Mouse (Mus musculus) lung, postnatal 0 days (tissue): ENCODE data around the gene Gm14180. TPM values are rescaled to one million over a fixed set of nuclear protein-coding genes. Genes with fewer than 3 reads are reported as not detected.
"Not testable (repeated sequence)": the region's sequence is repeated elsewhere in the genome, so short reads cannot be mapped to it uniquely, and the experiment has no call there.

Experiments
- ATAC-seq: fragments of 200-750 bp; cut with Nextera tagmentation; 2 replicates; pipeline ENCODE4 v1.8.0; 2017; ENCODE audit warnings: moderate library complexity
- DNase-seq: peaks from one replicate; pipeline ENCODE4 v3.0.0-alpha.2; 2016; ENCODE audit warnings: low spot score
- H3K27ac ChIP-seq: fragments of 300-500 bp; sonication (generic); 2 replicates; pipeline ENCODE4 v1.5.1; 2014; ENCODE audit warnings: antibody characterized with exemption, mild to moderate bottlenecking, low read length, mixed read lengths
- H3K27me3 ChIP-seq: fragments of 300-500 bp; sonication (generic); replicated peaks from 2 replicates; pipeline ENCODE4 v1.6.1; 2014; ENCODE audit warnings: low read length, mixed read lengths; ENCODE audit not compliant: insufficient read depth
- H3K36me3 ChIP-seq: fragments of 300-500 bp; sonication (generic); 2 replicates; pipeline ENCODE4 v1.6.1; 2014; ENCODE audit warnings: low read length, mixed read lengths; ENCODE audit not compliant: insufficient read depth
- H3K4me1 ChIP-seq: fragments of 300-500 bp; sonication (generic); 2 replicates; pipeline ENCODE4 v1.6.1; 2014; ENCODE audit warnings: antibody characterized with exemption, low read depth, low read length, mixed read lengths; ENCODE audit not compliant: insufficient read depth
- H3K4me2 ChIP-seq: fragments of 300-500 bp; sonication (generic); replicated peaks from 2 replicates; pipeline ENCODE4 v1.6.1; 2014; ENCODE audit warnings: low read depth, mild to moderate bottlenecking, low read length, moderate library complexity, mixed read lengths
- H3K4me3 ChIP-seq: fragments of 300-500 bp; sonication (generic); 2 replicates; pipeline ENCODE4 v1.5.1; 2014; ENCODE audit warnings: low read depth, low read length
- H3K9ac ChIP-seq: fragments of 300-500 bp; sonication (generic); replicated peaks from 2 replicates; pipeline ENCODE4 v1.6.1; 2014; ENCODE audit warnings: low read depth, mild to moderate bottlenecking
- H3K9me3 ChIP-seq: fragments of 300-500 bp; sonication (generic); 2 replicates; pipeline ENCODE4 v1.6.1; 2016; ENCODE audit warnings: low read length, mixed read lengths
- CTCF ChIP-seq: IDR thresholded peaks from 2 replicates; pipeline ENCODE4 v1.5.1; 2016; ENCODE audit warnings: antibody characterized with exemption, mild to moderate bottlenecking
- EP300 ChIP-seq: IDR thresholded peaks from 2 replicates; pipeline ENCODE4 v1.6.1; 2016; ENCODE audit warnings: antibody characterized with exemption, mild to moderate bottlenecking, control low read depth
- WGBS: fragments of 180-500 bp; shearing (Covaris S2); extraction: QIAGEN DNeasy Blood & Tissue Kit; methylation state at CpG from one replicate; pipeline ENCODE4 v1.1.7; 2014; 5-methylcytosine and 5-hydroxymethylcytosine counted together
- polyA plus RNA-seq: library from polyadenylated mRNA; unstranded; fragments of >200 nt; fragmentation: Nextera tagmentation; extraction: Ambion mirVana; gene quantifications from 2 replicates; pipeline ENCODE4 v1.2.1, GENCODE M21; 2015

Gm14180 gene
- polyA plus RNA-seq, 1 experiment from 2014 or later = not detected

GRCm38 (mm10) chr11:99724061-99724460, 10.0 kb downstream of the Gm14180 start:
- Histone ChIP-seq H3K4me2 (no peak overlapping the region), H3K27ac (no peak overlapping the region), H3K27me3 (no peaks in the 10 kb centered on the region), H3K36me3 (no peaks in the 10 kb centered on the region), H3K4me3 (no peak overlapping the region), H3K9ac (no peak overlapping the region), H3K4me1 (no peaks in the 10 kb centered on the region), H3K9me3 (no peaks in the 10 kb centered on the region)
- ATAC-seq (no peak), DNase-seq (no peak)
- no peak for TF ChIP-seq EP300
- no peak for TF ChIP-seq CTCF
- 66% methylated on average over 2 of the region's 2 CpGs for WGBS

- ATAC-seq = no peak
- no peak for TF ChIP-seq EP300
- no peak for TF ChIP-seq CTCF
- H3K9me3 ChIP-seq = no peaks in the 10 kb centered on the region
These were observed 15.3 kb downstream of the Gm14180 start for GRCm38 (mm10) chr11:99718759-99719158.

GRCm38 (mm10) chr11:99690463-99690862, 43.6 kb downstream of the Gm14180 start, which contains the start of gene Gm14190:
Gene Gm14190 (minus strand): TSS chr11:99690740.
- no peak for TF ChIP-seq EP300
- no peak for TF ChIP-seq CTCF
- DNase-seq (no peak), ATAC-seq (no peak)
- WGBS = 90% methylated on average over 1 of the region's 1 CpGs
- no peaks in the 10 kb centered on the region for H3K9me3 ChIP-seq
- no peak within 1 kb of the TSS for H3K27ac ChIP-seq
- no peak within 1 kb of the TSS for H3K4me3 ChIP-seq
- no peaks in the 10 kb centered on the region for H3K4me1 ChIP-seq
- no peak within 1 kb of the TSS for H3K9ac ChIP-seq
- no peaks in the 10 kb centered on the region for H3K36me3 ChIP-seq
- H3K27me3 ChIP-seq = no peaks in the 10 kb centered on the region
- H3K4me2 ChIP-seq = no peak within 1 kb of the TSS

More at GRCm38 (mm10) chr11:99718759-99719158, 15.3 kb downstream of the Gm14180 start:
- no peak overlapping the region for H3K4me3 ChIP-seq
- DNase-seq = no peak
- no peak overlapping the region for H3K4me2 ChIP-seq
- no peak overlapping the region for H3K9ac ChIP-seq
- no peak overlapping the region for H3K27ac ChIP-seq
- 100% methylated on average over 1 of the region's 1 CpGs for WGBS
- H3K27me3 ChIP-seq = no peaks in the 10 kb centered on the region
- H3K4me1 ChIP-seq = no peaks in the 10 kb centered on the region
- no peaks in the 10 kb centered on the region for H3K36me3 ChIP-seq

- H3K9ac ChIP-seq, H3K9me3 ChIP-seq, H3K36me3 ChIP-seq, H3K4me3 ChIP-seq, ATAC-seq, DNase-seq, H3K27me3 ChIP-seq, H3K4me2 ChIP-seq, H3K27ac ChIP-seq, H3K4me1 ChIP-seq: not testable (repeated sequence)
- 42% methylated on average over 1 of the region's 1 CpGs for whole genome bisulfite sequencing
These were observed 48.9 kb downstream of the Gm14180 start for GRCm38 (mm10) chr11:99685235-99685634.

Other genes starting within 250 kb of the Gm14180 start
- gene Krt23, start 241.2 kb downstream of the Gm14180 start, polyA plus RNA-seq = 8.2 and 9.7 TPM in 2 replicates
- gene Krt39, start 213.0 kb downstream of the Gm14180 start, polyA plus RNA-seq = not detected in 2 replicates
- not detected in 2 replicates for gene Krt40, start 191.1 kb downstream of the Gm14180 start, polyA plus RNA-seq
- not detected in 2 replicates for gene Krtap3-3, start 183.4 kb downstream of the Gm14180 start, polyA plus RNA-seq
- gene Krtap3-2, start 177.4 kb downstream of the Gm14180 start, polyA plus RNA-seq = not detected in 2 replicates
- not detected in 2 replicates for gene Gm11939, start 174.8 kb downstream of the Gm14180 start, polyA plus RNA-seq
- not detected in 2 replicates for gene Krtap3-1, start 167.7 kb downstream of the Gm14180 start, polyA plus RNA-seq
- gene Krtap1-5, start 153.3 kb downstream of the Gm14180 start, polyA plus RNA-seq = 0.26 TPM in 1 of 2 replicates, not detected in the other
- not detected in 2 replicates for gene Krtap1-4, start 150.6 kb downstream of the Gm14180 start, polyA plus RNA-seq
- not detected in 2 replicates for gene Krtap1-3, start 143.0 kb downstream of the Gm14180 start, polyA plus RNA-seq
- gene Krtap9-3, start 136.2 kb downstream of the Gm14180 start, polyA plus RNA-seq = not detected in 2 replicates
- gene Gm11938, start 131.0 kb downstream of the Gm14180 start, polyA plus RNA-seq = not detected in 2 replicates
- not detected in 2 replicates for gene Gm11937, start 124.1 kb downstream of the Gm14180 start, polyA plus RNA-seq
- not detected in 2 replicates for gene Krtap2-4, start 119.4 kb downstream of the Gm14180 start, polyA plus RNA-seq
- not detected in 2 replicates for gene Gm11562, start 113.9 kb downstream of the Gm14180 start, polyA plus RNA-seq
- gene Krtap4-1, start 106.1 kb downstream of the Gm14180 start, polyA plus RNA-seq = not detected in 2 replicates
- not detected in 2 replicates for gene Krtap4-2, start 99.2 kb downstream of the Gm14180 start, polyA plus RNA-seq
- gene Krtap4-7, start 90.2 kb downstream of the Gm14180 start, polyA plus RNA-seq = not detected in 2 replicates
- not detected in 2 replicates for gene Gm11555, start 84.1 kb downstream of the Gm14180 start, polyA plus RNA-seq
- gene Gm11563, start 75.3 kb downstream of the Gm14180 start, polyA plus RNA-seq = not detected in 2 replicates
- gene Krtap4-6, start 68.3 kb downstream of the Gm14180 start, polyA plus RNA-seq = not detected in 2 replicates
- not detected in 2 replicates for gene Gm14190, start 43.5 kb downstream of the Gm14180 start, polyA plus RNA-seq
- not detected in 2 replicates for gene Gm11595, start 38.6 kb upstream of the Gm14180 start, polyA plus RNA-seq
- gene Krtap4-8, start 46.4 kb upstream of the Gm14180 start, polyA plus RNA-seq = not detected in 2 replicates
- not detected in 2 replicates for gene Krtap4-9, start 50.9 kb upstream of the Gm14180 start, polyA plus RNA-seq
- not detected in 2 replicates for gene Gm11596, start 59.2 kb upstream of the Gm14180 start, polyA plus RNA-seq
- gene Gm11569, start 64.6 kb upstream of the Gm14180 start, polyA plus RNA-seq = not detected in 2 replicates
- gene Gm11554, start 70.2 kb upstream of the Gm14180 start, polyA plus RNA-seq = not detected in 2 replicates
- gene Krtap4-13, start 75.6 kb upstream of the Gm14180 start, polyA plus RNA-seq = not detected in 2 replicates
- gene Gm11564, start 81.4 kb upstream of the Gm14180 start, polyA plus RNA-seq = not detected in 2 replicates
- gene 2300003K06Rik, start 103.8 kb upstream of the Gm14180 start, polyA plus RNA-seq = not detected in 2 replicates
- gene Krtap4-16, start 117.3 kb upstream of the Gm14180 start, polyA plus RNA-seq = not detected in 2 replicates
- gene Gm11568, start 123.6 kb upstream of the Gm14180 start, polyA plus RNA-seq = not detected in 2 replicates
- not detected in 2 replicates for gene Gm11559, start 130.2 kb upstream of the Gm14180 start, polyA plus RNA-seq
- gene Krtap9-1, start 139.1 kb upstream of the Gm14180 start, polyA plus RNA-seq = not detected in 2 replicates
- gene Gm11567, start 144.9 kb upstream of the Gm14180 start, polyA plus RNA-seq = not detected in 2 replicates
- not detected in 2 replicates for gene Krtap31-1, start 173.6 kb upstream of the Gm14180 start, polyA plus RNA-seq
- not detected in 2 replicates for gene Gm11565, start 180.5 kb upstream of the Gm14180 start, polyA plus RNA-seq
- not detected in 2 replicates for gene Krtap31-2, start 202.0 kb upstream of the Gm14180 start, polyA plus RNA-seq
- gene Krtap9-5, start 214.2 kb upstream of the Gm14180 start, polyA plus RNA-seq = not detected in 2 replicates
- gene Krtap29-1, start 244.8 kb upstream of the Gm14180 start, polyA plus RNA-seq = not detected in 2 replicates